Mouse (Mus musculus): ENCODE measurements around the gene Slc16a1. TPM values are rescaled to one million over a fixed set of nuclear protein-coding genes. Genes with fewer than 3 reads are reported as not detected.

Slc16a1 gene
- polyA plus RNA-seq, 1 experiment: 18.6 TPM

GRCm38 (mm10) chr3:104654219-104654618 is 15.8 kb downstream of the Slc16a1 start:
- Histone ChIP-seq H3K9me3 (ENCODE audit: control insufficient read depth, low read length) (no peaks in the 10 kb centered on the region), H3K27me3 (ENCODE audit: control insufficient read depth) (no peaks in the 10 kb centered on the region), H3K36me3 (ENCODE audit: control insufficient read depth) (peaks cover 99% of the 10 kb centered on the region), H3K4me3 (replicated peaks) (no peak overlapping the region), H3K4me1 (ENCODE audit: control insufficient read depth) (peaks cover 51% of the 10 kb centered on the region)
- TF ChIP-seq TAL1 (IDR thresholded peaks at IDR 0.05; ENCODE audit: low read length) (no peak), GATA1 (IDR thresholded peaks at IDR 0.05; ENCODE audit: low read length) (no peak)

DNA sequence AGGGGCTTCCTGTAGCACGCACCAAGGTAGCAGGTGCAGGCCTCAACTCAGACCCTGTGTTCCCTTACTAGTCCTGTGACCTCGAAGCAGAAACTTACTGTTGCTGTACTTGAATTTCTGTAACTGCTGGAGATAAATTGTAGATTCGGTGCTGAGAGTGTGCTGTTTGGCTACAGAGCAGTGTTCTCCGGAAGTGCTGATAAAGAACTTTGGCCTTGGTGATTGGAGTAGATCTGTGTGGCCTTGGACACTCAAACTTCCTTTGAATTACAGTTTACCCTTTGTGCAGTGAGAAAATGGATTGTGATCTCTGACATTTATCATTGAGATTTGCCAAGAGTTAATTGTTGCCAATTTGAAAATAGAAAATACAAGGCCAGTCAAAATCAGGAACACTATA is 16.5 kb downstream of the Slc16a1 start:
- H3K4me1 ChIP-seq (ENCODE audit: control insufficient read depth): peaks cover 56% of the 10 kb centered on the region

GRCm38 (mm10) chr3:104658706-104659105 is 20.2 kb downstream of the Slc16a1 start:
- Histone ChIP-seq H3K9me3 (ENCODE audit: control insufficient read depth, low read length) (no peaks in the 10 kb centered on the region), H3K4me3 (replicated peaks) (no peak overlapping the region), H3K36me3 (ENCODE audit: control insufficient read depth) (peaks cover 97% of the 10 kb centered on the region), H3K27me3 (ENCODE audit: control insufficient read depth) (no peaks in the 10 kb centered on the region), H3K4me1 (ENCODE audit: control insufficient read depth) (peaks cover 78% of the 10 kb centered on the region)
- no peak for TF ChIP-seq TAL1 (IDR thresholded peaks at IDR 0.05; ENCODE audit: low read length)
- no peak for TF ChIP-seq GATA1 (IDR thresholded peaks at IDR 0.05; ENCODE audit: low read length)

More for the DNA sequence above, 16.5 kb downstream of the Slc16a1 start:
- Histone ChIP-seq H3K4me3 (replicated peaks) (no peak overlapping the region), H3K27me3 (ENCODE audit: control insufficient read depth) (no peaks in the 10 kb centered on the region), H3K9me3 (ENCODE audit: control insufficient read depth, low read length) (no peaks in the 10 kb centered on the region), H3K36me3 (ENCODE audit: control insufficient read depth) (peaks cover 99% of the 10 kb centered on the region)
- TF ChIP-seq TAL1 (IDR thresholded peaks at IDR 0.05; ENCODE audit: low read length): no peak
- TF ChIP-seq GATA1 (IDR thresholded peaks at IDR 0.05; ENCODE audit: low read length): no peak

DNA sequence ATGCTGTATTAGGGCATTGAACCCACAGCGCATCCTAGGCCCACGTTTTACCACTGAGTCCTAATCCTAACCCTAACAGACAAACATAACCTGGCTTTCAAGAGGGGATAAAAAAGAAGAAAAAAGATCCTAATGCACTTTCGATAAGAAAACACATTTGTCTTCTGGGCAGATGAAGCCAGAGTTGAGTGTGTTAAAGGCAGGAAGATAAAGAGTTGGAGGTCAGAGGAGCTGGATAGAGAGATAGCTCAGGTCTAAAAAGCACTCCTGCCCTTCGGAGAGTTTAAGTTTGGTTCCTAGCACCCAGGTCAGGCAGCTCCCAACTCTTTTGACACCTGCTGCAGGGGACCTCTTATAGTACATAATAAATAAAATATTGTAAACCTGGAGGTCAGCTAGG is 21.3 kb downstream of the Slc16a1 start:
- no peaks in the 10 kb centered on the region for H3K27me3 ChIP-seq (ENCODE audit: control insufficient read depth)
- no peak overlapping the region for H3K4me3 ChIP-seq (replicated peaks)
- H3K4me1 ChIP-seq (ENCODE audit: control insufficient read depth): peaks cover 77% of the 10 kb centered on the region
- TF ChIP-seq TAL1 (IDR thresholded peaks at IDR 0.05; ENCODE audit: low read length) (no peak), GATA1 (IDR thresholded peaks at IDR 0.05; ENCODE audit: low read length) (no peak)
- peaks cover 89% of the 10 kb centered on the region for H3K36me3 ChIP-seq (ENCODE audit: control insufficient read depth)
- H3K9me3 ChIP-seq (ENCODE audit: control insufficient read depth, low read length): no peaks in the 10 kb centered on the region

- TF ChIP-seq GATA1 (IDR thresholded peaks at IDR 0.05; ENCODE audit: low read length): no peak
- no peak for TF ChIP-seq TAL1 (IDR thresholded peaks at IDR 0.05; ENCODE audit: low read length)
Observed at GRCm38 (mm10) chr3:104660522-104660921, 22.1 kb downstream of the Slc16a1 start.

GRCm38 (mm10) chr3:104662007-104662406 is 23.5 kb downstream of the Slc16a1 start:
- TF ChIP-seq GATA1 (IDR thresholded peaks at IDR 0.05; ENCODE audit: low read length) (no peak), TAL1 (IDR thresholded peaks at IDR 0.05; ENCODE audit: low read length) (no peak)
- Histone ChIP-seq H3K9me3 (ENCODE audit: control insufficient read depth, low read length) (no peaks in the 10 kb centered on the region), H3K4me1 (ENCODE audit: control insufficient read depth) (peaks cover 70% of the 10 kb centered on the region), H3K4me3 (replicated peaks) (no peak overlapping the region), H3K27me3 (ENCODE audit: control insufficient read depth) (no peaks in the 10 kb centered on the region), H3K36me3 (ENCODE audit: control insufficient read depth) (peaks cover 67% of the 10 kb centered on the region)

More at GRCm38 (mm10) chr3:104660522-104660921, 22.1 kb downstream of the Slc16a1 start:
- peaks cover 82% of the 10 kb centered on the region for H3K36me3 ChIP-seq (ENCODE audit: control insufficient read depth)
- no peaks in the 10 kb centered on the region for H3K9me3 ChIP-seq (ENCODE audit: control insufficient read depth, low read length)
- H3K27me3 ChIP-seq (ENCODE audit: control insufficient read depth): no peaks in the 10 kb centered on the region
- H3K4me3 ChIP-seq (replicated peaks): no peak overlapping the region
- peaks cover 72% of the 10 kb centered on the region for H3K4me1 ChIP-seq (ENCODE audit: control insufficient read depth)

DNA sequence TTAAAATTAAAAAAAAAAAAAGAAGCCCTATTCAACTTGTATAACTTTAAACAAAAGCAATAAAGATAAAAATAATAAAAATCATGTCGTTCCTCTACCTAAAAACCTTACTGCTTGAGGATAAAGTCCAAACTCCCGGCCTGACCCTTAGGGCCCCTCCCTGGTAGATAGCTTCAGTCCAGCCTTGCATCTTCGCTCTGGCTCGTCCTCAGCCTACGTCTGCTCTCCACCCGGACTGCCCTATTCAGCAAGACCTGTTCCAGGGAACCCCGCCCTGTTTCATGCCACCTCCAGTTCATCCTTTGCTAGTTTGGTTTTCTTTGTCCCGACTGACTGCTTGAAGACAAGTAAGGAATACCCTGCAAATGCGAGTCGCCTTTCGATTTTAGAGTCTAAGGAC is 24.5 kb downstream of the Slc16a1 start:
- Histone ChIP-seq H3K4me1 (ENCODE audit: control insufficient read depth) (peaks cover 72% of the 10 kb centered on the region), H3K4me3 (replicated peaks) (no peak overlapping the region), H3K36me3 (ENCODE audit: control insufficient read depth) (peaks cover 59% of the 10 kb centered on the region), H3K9me3 (ENCODE audit: control insufficient read depth, low read length) (no peaks in the 10 kb centered on the region), H3K27me3 (ENCODE audit: control insufficient read depth) (no peaks in the 10 kb centered on the region)
- TF ChIP-seq TAL1 (IDR thresholded peaks at IDR 0.05; ENCODE audit: low read length): no peak
- TF ChIP-seq GATA1 (IDR thresholded peaks at IDR 0.05; ENCODE audit: low read length): no peak

DNA sequence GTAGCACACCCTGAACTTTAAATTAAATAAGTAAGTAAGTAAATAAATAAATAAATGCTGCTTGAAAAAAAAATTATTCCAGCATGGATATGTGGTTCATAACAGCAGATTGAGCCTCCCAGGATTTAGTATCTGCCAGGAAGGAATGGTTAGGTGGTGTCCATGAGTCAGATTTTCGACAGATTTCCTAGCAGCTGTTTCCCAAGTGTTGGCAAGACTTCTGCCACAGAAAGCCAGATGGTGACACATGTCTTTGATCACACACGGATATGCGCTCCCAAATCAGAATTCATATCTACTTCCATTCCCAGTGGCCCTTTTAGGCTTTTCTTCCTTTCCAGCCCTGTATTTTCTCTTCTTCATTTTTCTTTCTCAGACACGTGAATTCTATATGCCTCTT is 28.5 kb downstream of the Slc16a1 start:
- no peaks in the 10 kb centered on the region for H3K27me3 ChIP-seq (ENCODE audit: control insufficient read depth)
- H3K4me1 ChIP-seq (ENCODE audit: control insufficient read depth): peaks cover 74% of the 10 kb centered on the region
- no peak for TF ChIP-seq TAL1 (IDR thresholded peaks at IDR 0.05; ENCODE audit: low read length)
- no peak for TF ChIP-seq GATA1 (IDR thresholded peaks at IDR 0.05; ENCODE audit: low read length)

GRCm38 (mm10) chr3:104667451-104667850 is 29.0 kb downstream of the Slc16a1 start:
- Histone ChIP-seq H3K27me3 (ENCODE audit: control insufficient read depth) (no peaks in the 10 kb centered on the region), H3K36me3 (ENCODE audit: control insufficient read depth) (peaks cover 18% of the 10 kb centered on the region), H3K4me1 (ENCODE audit: control insufficient read depth) (peaks cover 74% of the 10 kb centered on the region), H3K9me3 (ENCODE audit: control insufficient read depth, low read length) (no peaks in the 10 kb centered on the region), H3K4me3 (replicated peaks) (no peak overlapping the region)
- TF ChIP-seq TAL1 (IDR thresholded peaks at IDR 0.05; ENCODE audit: low read length) (no peak), GATA1 (IDR thresholded peaks at IDR 0.05; ENCODE audit: low read length) (no peak)

More for the DNA sequence above, 28.5 kb downstream of the Slc16a1 start:
- Histone ChIP-seq H3K9me3 (ENCODE audit: control insufficient read depth, low read length) (no peaks in the 10 kb centered on the region), H3K36me3 (ENCODE audit: control insufficient read depth) (peaks cover 22% of the 10 kb centered on the region), H3K4me3 (replicated peaks) (no peak overlapping the region)

GRCm38 (mm10) chr3:104668989-104669388 is 30.5 kb downstream of the Slc16a1 start:
- H3K9me3 ChIP-seq (ENCODE audit: control insufficient read depth, low read length): no peaks in the 10 kb centered on the region
- H3K4me3 ChIP-seq (replicated peaks): peak overlapping the region; percentile 37
- no peak for TF ChIP-seq TAL1 (IDR thresholded peaks at IDR 0.05; ENCODE audit: low read length)
- TF ChIP-seq GATA1 (IDR thresholded peaks at IDR 0.05; ENCODE audit: low read length): no peak
- no peaks in the 10 kb centered on the region for H3K27me3 ChIP-seq (ENCODE audit: control insufficient read depth)
- peaks cover 76% of the 10 kb centered on the region for H3K4me1 ChIP-seq (ENCODE audit: control insufficient read depth)
- H3K36me3 ChIP-seq (ENCODE audit: control insufficient read depth): peaks cover 7% of the 10 kb centered on the region
